Mouse (Mus musculus) erythroblast, embryonic 14.5 days (primary cell): ENCODE results near the gene Rimklb.

ENCODE experiments used
- GATA1 ChIP-seq: IDR thresholded peaks from 2 replicates; pipeline ENCODE4 v1.6.1; 2012; ENCODE audit warnings: low read length, inconsistent platforms, mixed read lengths
- TAL1 ChIP-seq: IDR thresholded peaks from 3 replicates; pipeline ENCODE4 v1.6.1; 2012; ENCODE audit warnings: low read length, inconsistent platforms, mixed read lengths

GRCm38 (mm10) chr6:122523289-122523688 is 24.7 kb upstream of the Rimklb start:
- TF ChIP-seq GATA1 (no peak), TAL1 (no peak)
